Mouse (Mus musculus) mouse embryonic stem cell (cell line): ENCODE data around the gene Evpl.

Experiments
- in situ Hi-C, 2 experiments: fragments of 300-500 bp; cut with MboI; formaldehyde crosslinking; loops; 1 replicate in 1 of 2; 3 replicates in 1 of 2; pipeline ENCODE4 v1.14.3; 2019 to 2020; ENCODE audit warnings: low sequenced_read_pairs in 2 of 2, low pct_unique_long_range_greater_than_20kb in 1 of 2, mixed read lengths in 1 of 2; ENCODE audit not compliant: unreplicated experiment in 1 of 2

Evpl gene

DNA sequence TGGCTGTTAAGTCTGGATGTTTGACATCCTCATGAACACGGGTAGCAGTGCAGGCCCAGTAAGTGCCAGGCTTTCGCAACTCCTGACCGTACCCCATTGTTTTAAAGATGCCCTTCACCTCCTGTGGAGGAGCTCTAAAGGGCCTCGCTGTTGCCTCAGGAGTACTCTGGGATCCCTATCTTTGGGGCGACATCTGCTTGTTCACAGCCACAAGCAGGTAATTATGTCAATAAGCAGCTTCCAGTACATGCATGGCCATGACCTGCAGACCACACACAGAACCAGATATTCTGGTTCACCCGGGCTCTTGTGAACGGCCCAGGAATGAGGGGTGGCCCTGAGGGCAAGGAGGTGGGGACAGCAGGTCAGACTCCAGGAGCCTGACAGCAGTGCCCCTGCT, 22.4 kb upstream of the Evpl start:
- in situ Hi-C loops: no loop called here

DNA sequence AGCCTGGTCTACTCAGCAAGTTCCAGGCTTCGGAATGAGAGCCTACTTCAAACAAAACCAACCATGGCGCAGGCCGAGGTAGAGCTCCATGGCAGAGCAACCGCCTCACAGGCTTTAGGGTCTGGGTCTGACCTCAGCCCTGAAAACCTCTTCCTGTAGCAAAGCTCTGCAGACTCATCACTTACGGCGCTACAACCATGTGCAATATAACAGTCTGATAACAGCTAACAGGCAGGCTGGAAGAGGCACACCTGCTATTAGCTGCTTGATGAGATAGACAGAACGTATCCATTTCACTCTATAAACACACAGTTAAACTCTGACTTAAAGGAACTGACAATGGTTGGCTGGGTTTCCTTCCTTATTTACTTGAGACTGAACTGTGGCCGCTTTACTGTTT, 21.6 kb upstream of the Evpl start:
- in situ Hi-C loops: no loop called here

GRCm38 (mm10) chr11:116255982-116256675, 18.3 kb upstream of the Evpl start:
- in situ Hi-C loops: no loop called here

- in situ Hi-C loops: no loop called here
Observed at GRCm38 (mm10) chr11:116255090-116255981, 17.5 kb upstream of the Evpl start.

DNA sequence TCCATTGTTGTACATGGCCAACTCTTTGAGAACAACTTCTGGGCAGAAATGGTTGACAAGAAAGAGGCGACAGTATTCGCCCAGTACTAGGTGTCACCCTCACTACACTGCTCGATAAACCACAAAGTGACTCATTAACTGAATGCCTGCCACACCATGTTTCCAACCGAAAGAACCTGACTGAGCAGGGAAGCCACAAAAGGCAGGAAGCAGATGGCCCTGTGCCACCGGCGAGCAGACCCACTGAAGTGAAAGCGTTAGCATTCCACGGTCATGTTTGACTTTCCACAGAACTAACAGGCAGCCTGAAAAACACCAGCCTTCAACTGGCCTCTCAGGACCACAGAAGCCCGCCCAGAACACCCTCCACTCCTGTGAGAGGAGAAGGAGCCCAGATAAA, 16.8 kb upstream of the Evpl start:
- in situ Hi-C loops: no loop called here

GRCm38 (mm10) chr11:116253076-116253600, 15.3 kb upstream of the Evpl start:
- in situ Hi-C loops: no loop called here

DNA sequence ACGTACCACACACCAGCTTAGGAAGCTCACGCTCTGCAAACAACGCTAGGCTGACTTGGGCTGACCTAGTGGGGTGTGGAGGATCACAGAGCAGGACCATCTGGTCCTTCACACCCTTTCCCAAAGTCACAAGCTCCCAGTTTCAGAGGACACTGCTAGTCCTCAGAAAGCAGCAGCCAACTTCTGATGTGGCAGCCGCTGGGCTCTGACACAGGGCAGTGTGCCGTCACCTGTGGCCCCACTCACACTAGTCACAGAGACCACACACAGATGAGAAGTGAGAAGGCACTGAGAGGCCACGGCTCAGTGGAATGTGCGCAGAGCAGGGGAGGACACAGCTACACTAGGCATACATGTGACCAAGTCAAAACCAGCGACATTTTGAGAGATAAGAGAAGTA, 13.0 kb upstream of the Evpl start:
- in situ Hi-C loops: no loop called here

DNA sequence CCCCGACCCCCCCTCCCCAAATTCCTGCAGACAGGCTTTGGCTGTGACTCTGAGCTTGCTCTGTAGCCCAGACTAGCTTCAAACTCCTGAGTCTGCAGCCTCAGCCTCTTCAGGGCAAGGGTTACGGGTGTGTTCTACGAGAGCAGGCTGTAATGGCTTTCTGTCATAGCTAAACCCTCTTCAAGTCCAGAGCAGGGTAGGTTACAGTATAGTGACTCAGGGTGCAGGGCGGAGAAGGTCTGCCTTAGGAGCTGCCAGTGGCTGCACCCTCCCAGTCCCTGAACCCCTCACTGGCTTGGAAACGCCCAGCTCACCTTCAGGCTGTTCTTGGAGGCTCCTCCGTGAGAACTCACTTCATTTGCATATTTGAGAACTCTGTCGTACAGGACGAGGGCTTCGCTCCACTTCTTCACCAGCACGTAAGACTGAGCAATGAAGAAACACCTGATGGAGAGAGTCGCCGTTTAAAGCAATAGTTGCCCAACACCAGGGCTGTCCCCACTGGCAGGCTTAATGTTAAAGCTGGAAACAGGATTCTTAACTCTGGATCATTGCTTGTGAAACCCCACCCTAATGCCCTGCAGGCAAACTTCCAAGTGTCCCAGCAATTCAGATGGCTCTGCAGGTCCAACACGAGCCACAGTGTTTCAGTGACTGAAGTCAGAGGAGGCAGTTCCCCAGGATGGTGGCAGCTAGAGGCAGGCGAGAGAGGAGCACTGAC, 9.8 kb upstream of the Evpl start:
- in situ Hi-C loops: no loop called here

- in situ Hi-C loops: no loop called here
Observed at GRCm38 (mm10) chr11:116245616-116246015, 7.7 kb upstream of the Evpl start.

DNA sequence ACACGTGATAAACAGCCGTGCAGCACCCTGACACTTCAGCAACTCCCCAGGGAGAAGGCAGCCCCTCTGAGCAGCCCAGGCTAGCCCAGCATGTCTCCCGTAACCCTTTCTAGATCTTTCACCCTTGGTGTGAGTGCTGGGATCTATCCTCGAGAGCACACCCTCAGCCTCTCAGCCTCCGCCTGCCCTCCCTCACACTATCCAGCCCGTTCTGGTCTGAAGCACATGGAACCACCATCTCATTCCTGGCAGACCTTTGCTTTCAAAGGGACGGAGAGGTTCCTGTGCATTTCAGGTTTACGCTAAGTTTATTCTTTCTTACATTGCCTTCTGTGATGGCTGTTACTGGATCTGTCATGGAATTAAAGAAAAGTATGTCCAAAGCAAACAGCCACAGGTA, 6.7 kb upstream of the Evpl start:
- in situ Hi-C loops: no loop called here

GRCm38 (mm10) chr11:116241744-116242235, 3.9 kb upstream of the Evpl start:
- in situ Hi-C loops: no loop called here

- in situ Hi-C loops: no loop called here
Observed at GRCm38 (mm10) chr11:116239797-116240196, 1.9 kb upstream of the Evpl start.

DNA sequence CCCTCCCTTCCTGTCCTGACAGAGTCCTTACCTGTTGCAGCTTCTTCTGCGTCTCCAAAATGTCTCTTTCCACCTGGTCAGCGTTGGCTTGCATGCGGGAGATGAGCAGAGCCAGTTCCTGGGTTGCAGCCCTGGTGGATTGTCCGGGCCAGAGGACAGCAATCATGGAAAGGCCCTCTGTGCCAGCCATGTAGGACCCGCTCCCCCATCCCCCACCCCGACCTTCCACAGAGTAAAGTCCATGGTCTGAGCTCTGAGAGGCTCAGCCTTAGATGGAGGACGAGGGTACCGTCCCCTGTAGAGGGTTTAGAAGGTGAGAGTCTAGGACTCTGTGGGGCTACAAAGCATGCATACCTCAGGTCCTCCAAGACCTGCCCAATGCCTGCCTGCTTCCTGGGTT, 3.0 kb downstream of the Evpl start:
- in situ Hi-C loops: no loop called here

DNA sequence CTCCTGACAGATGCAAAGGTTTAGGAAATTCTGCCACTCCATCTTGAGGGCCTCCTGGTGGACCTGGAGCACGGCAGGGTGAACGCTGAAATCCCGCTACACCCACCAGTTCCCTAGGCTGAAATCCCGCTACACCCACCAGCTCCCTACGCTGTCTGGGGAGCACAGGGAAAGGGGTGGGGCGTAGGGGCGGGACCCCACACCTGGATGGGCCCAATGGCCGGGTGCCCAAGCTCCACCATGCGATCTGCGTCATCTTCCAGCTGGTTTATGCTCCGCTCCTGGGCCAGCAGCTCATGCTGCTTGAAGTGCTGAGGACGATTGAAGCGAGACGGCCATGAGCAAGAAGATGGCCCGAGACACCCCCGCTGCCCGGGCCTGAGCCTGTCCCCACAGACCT, 5.5 kb downstream of the Evpl start:
- in situ Hi-C loops: no loop called here

DNA sequence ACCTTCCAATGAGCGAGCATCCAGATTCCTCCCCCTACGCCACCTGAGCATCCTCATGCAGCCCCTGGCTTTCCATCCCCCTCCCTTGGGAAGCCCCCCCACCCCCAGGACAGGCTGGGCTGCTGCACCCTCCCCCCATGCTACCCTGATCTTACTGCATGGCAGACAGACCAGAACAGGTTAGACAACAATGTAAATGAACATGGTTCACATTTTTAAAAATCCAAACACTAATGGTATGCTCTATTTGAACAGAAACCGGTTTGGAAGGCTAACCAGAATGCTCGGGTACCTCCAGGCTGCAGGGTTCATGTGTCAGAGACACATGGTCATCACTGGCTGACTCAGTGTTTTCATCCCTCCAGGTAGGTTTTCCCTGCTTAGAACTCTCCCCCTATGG, 9.2 kb downstream of the Evpl start:
- in situ Hi-C loops: loop anchor here in 1 of 2 experiments (10.0 kb wide), 2 partner anchors 56 to 226 kb away; partner anchors contain the start of gene Galr2

DNA sequence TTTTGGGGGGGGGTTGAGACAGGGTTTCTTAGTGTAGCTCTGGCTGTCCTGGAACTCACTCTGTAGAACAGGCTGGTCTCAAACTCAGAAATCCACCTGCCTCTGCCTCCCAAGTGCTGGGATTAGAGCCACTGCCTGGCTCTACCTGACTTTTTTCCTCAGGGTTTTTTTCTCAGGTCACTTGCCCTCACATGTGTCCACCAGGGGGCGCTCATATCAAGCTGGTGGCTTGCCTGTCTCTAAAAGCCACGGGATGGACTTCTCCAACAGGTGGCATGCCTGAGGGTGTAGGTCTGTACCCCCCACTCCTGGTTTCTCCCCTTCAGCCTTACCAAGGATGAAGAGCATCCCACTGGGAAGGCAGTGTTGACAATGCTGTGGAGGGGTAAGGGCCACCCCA, 11.5 kb downstream of the Evpl start:
- in situ Hi-C loops: loop anchor here in 1 of 2 experiments (10.0 kb wide), 2 partner anchors 58 to 228 kb away; partner anchors contain the start of gene Galr2

DNA sequence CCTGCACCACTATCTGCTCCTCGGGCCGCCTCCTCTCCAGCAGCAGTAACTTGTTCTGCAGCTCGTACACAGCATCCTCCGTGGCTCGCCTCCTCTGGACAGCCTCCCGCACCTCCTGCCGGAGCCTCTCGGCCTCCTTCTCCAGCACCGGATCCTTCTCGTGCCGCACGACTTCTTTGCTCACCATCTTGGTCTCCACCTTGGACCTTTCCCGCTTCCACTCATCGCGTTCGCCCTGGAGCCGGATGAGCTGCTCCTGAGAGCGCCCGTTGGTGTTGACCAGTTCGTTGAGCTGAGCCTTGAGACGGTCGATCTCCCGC, 15.2 kb downstream of the Evpl start:
- in situ Hi-C loops: loop anchor here (5.0 to 10.0 kb wide), 5 partner anchors 62 to 235 kb away; partner anchors contain the start of genes Exoc7 (in 1 of the 2) and Galr2 (in 1 of the 2)

DNA sequence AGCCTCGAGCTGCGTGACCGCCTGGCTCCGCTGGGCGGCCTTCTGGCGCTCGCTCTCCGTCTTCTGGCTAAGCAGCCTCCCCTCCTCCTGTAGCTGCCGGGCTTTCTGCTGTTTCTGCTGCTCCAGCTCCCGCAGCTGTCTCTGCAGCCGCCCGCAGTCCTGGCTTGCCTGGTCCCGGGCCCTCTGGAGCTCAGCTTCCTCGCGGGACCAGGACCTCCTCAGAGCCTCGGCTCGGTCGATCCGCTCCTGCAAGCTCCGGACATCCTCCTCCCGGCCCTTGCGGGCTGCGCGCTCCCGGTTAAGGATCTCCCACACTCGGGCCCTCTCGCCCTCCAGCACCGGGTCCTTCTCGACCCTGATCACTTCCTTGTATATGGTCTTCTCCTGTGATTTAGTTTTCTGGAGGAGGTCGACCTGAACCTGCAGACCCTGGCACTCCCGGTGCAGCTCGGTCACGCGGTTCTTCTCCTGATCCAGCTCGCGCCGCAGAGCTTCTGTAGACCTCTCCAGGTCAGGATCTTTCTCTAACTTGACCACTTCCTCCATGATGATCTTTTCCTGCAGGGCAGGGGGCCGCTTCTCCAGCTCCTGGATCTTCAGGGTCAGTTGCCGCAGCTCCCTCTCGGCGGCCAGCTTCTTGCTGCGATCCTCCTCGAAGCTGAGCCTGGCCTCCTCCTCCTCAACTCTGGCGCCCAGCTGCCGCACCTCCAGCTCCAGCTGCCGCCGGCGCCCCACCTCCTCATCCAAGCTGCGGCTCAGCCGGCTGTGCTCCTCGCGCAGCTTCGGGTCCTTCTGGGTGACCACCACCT, 15.7 kb downstream of the Evpl start:
- in situ Hi-C loops: loop anchor here (5.0 to 10.0 kb wide), 5 partner anchors 63 to 235 kb away; partner anchors contain the start of genes Exoc7 (in 1 of the 2) and Galr2 (in 1 of the 2)
